Mouse (Mus musculus) MEL (cell line): ENCODE results near the gene Wipf1. TPM values are rescaled to one million over a fixed set of nuclear protein-coding genes. Genes with fewer than 3 reads are reported as not detected.

ENCODE experiments used
- DNase-seq: peaks from one replicate; pipeline ENCODE4 v3.0.0; 2011; ENCODE audit warnings: low read depth, low spot score
- H3K27ac ChIP-seq: 2 replicates; pipeline ENCODE4 v1.5.1; 2012; ENCODE audit warnings: low read depth, mild to moderate bottlenecking, control low read depth, low read length, moderate library complexity; ENCODE audit not compliant: control insufficient read depth
- H3K27me3 ChIP-seq, 2 experiments: fragments of 150-350 bp in 1 of 2; sonication (generic) in 1 of 2; 2 replicates each; pipeline ENCODE4 v1.6.1; 2012; ENCODE audit warnings: low read length in 2 of 2, mild to moderate bottlenecking in 2 of 2, improper control_type of control experiment in 1 of 2, moderate library complexity in 1 of 2; ENCODE audit not compliant: insufficient read depth in 2 of 2, control insufficient read depth in 1 of 2
- H3K36me3 ChIP-seq, 2 experiments: 2 replicates each; pipeline ENCODE4 v1.6.1; 2012 to 2014; ENCODE audit warnings: low read length in 2 of 2, improper control_type of control experiment in 1 of 2, inconsistent platforms in 1 of 2, mild to moderate bottlenecking in 1 of 2; ENCODE audit not compliant: insufficient read depth in 2 of 2, control insufficient read depth in 1 of 2
- H3K4me1 ChIP-seq, 2 experiments: fragments of 150-350 bp in 1 of 2; sonication (generic) in 1 of 2; 2 replicates each; pipeline ENCODE4 v1.6.1; 2012; ENCODE audit warnings: low read length in 2 of 2, improper control_type of control experiment in 1 of 2, mild to moderate bottlenecking in 1 of 2; ENCODE audit not compliant: insufficient read depth in 2 of 2, control insufficient read depth in 1 of 2
- H3K4me3 ChIP-seq, 2 experiments: fragments of 150-350 bp in 1 of 2; sonication (generic) in 1 of 2; 2 replicates each; pipeline ENCODE4 v1.5.1; 2012; ENCODE audit warnings: low read depth in 2 of 2, low read length in 2 of 2, mild to moderate bottlenecking in 2 of 2, moderate library complexity in 2 of 2, control low read depth in 1 of 2, improper control_type of control experiment in 1 of 2; ENCODE audit not compliant: control insufficient read depth in 1 of 2, insufficient read depth in 1 of 2
- H3K79me2 ChIP-seq: 2 replicates; pipeline ENCODE4 v1.6.1; 2012; ENCODE audit warnings: mild to moderate bottlenecking, low read length, moderate library complexity; ENCODE audit not compliant: control insufficient read depth, poor library complexity, insufficient read depth
- H3K9ac ChIP-seq: 2 replicates; pipeline ENCODE4 v1.6.1; 2012; ENCODE audit warnings: low read depth, mild to moderate bottlenecking, control low read depth, low read length, moderate library complexity; ENCODE audit not compliant: control insufficient read depth, poor library complexity, severe bottlenecking
- H3K9me3 ChIP-seq: fragments of 150-350 bp; sonication (generic); replicated peaks from 2 replicates; pipeline ENCODE4 v1.6.1; 2012; ENCODE audit warnings: mild to moderate bottlenecking, low read length, improper control_type of control experiment, moderate library complexity; ENCODE audit not compliant: insufficient read depth
- BHLHE40 ChIP-seq: IDR thresholded peaks from 2 replicates; pipeline ENCODE4 v1.6.1; 2012; ENCODE audit warnings: low read depth, mild to moderate bottlenecking, inconsistent platforms, low read length, improper control_type of control experiment, borderline replicate concordance
- CTCF ChIP-seq, 3 experiments: IDR thresholded peaks in 2 of 3; conservative IDR thresholded peaks in 1 of 3; 2 replicates each; pipeline ENCODE4 v1.5.1; 2011 to 2012; ENCODE audit warnings: low read length in 3 of 3, low read depth in 2 of 3, mild to moderate bottlenecking in 2 of 3, improper control_type of control experiment in 1 of 3, inconsistent platforms in 1 of 3, mixed read lengths in 1 of 3, moderate library complexity in 1 of 3; ENCODE audit not compliant: control insufficient read depth in 1 of 3, insufficient read depth in 1 of 3, poor library complexity in 1 of 3, severe bottlenecking in 1 of 3
- GATA1 ChIP-seq: IDR thresholded peaks from 2 replicates; pipeline ENCODE4 v1.6.1; 2011; ENCODE audit warnings: low read depth, low read length, improper control_type of control experiment
- MEF2A ChIP-seq: IDR thresholded peaks from 2 replicates; pipeline ENCODE4 v1.6.1; 2014; ENCODE audit warnings: low read depth, mild to moderate bottlenecking, inconsistent platforms, low read length, improper control_type of control experiment; ENCODE audit not compliant: poor library complexity, insufficient replicate concordance, severe bottlenecking; ENCODE audit errors: extremely low read depth
- MYC ChIP-seq: IDR thresholded peaks from 2 replicates; pipeline ENCODE4 v1.6.1; 2011; ENCODE audit warnings: low read depth, mild to moderate bottlenecking, low read length, improper control_type of control experiment, moderate library complexity
- NELFE ChIP-seq: IDR thresholded peaks from 2 replicates; pipeline ENCODE4 v1.6.1; 2011; ENCODE audit warnings: low read depth, low read length, improper control_type of control experiment
- NRF1 ChIP-seq: IDR thresholded peaks from 2 replicates; pipeline ENCODE4 v1.6.1; 2014; ENCODE audit warnings: low read depth, mild to moderate bottlenecking, inconsistent platforms, low read length, improper control_type of control experiment, moderate library complexity; ENCODE audit not compliant: poor library complexity, insufficient read depth, severe bottlenecking
- POLR2AphosphoS2 ChIP-seq: IDR thresholded peaks from 2 replicates; pipeline ENCODE4 v1.6.1; 2011; ENCODE audit warnings: low read length, improper control_type of control experiment
- RAD21 ChIP-seq: IDR thresholded peaks from 2 replicates; pipeline ENCODE4 v1.6.1; 2011; ENCODE audit warnings: mild to moderate bottlenecking, low read depth, low read length, improper control_type of control experiment
- RCOR1 ChIP-seq: IDR thresholded peaks from 2 replicates; pipeline ENCODE4 v1.6.1; 2012; ENCODE audit warnings: low read depth, mild to moderate bottlenecking, inconsistent platforms, low read length, improper control_type of control experiment
- SIN3A ChIP-seq: IDR thresholded peaks from 2 replicates; pipeline ENCODE4 v1.6.1; 2012; ENCODE audit warnings: low read length, improper control_type of control experiment, inconsistent platforms
- SMC3 ChIP-seq: IDR thresholded peaks from 2 replicates; pipeline ENCODE4 v1.6.1; 2011; ENCODE audit warnings: low read depth, low read length, improper control_type of control experiment
- TCF12 ChIP-seq: IDR thresholded peaks from 2 replicates; pipeline ENCODE4 v1.6.1; 2014; ENCODE audit warnings: low read depth, mild to moderate bottlenecking, inconsistent platforms, low read length, improper control_type of control experiment, moderate library complexity
- UBTF ChIP-seq: IDR thresholded peaks from 2 replicates; pipeline ENCODE4 v1.6.1; 2012; ENCODE audit warnings: low read depth, mild to moderate bottlenecking, inconsistent platforms, low read length, improper control_type of control experiment, moderate library complexity, borderline replicate concordance; ENCODE audit not compliant: insufficient read depth
- ZC3H11A ChIP-seq: IDR thresholded peaks from 2 replicates; pipeline ENCODE4 v1.6.1; 2012; ENCODE audit warnings: low read depth, mild to moderate bottlenecking, inconsistent platforms, low read length, improper control_type of control experiment
- polyA plus RNA-seq, 2 experiments: library from polyadenylated mRNA; stranded (reverse) in 1 of 2; unstranded in 1 of 2; fragments of >175 nt in 1 of 2; fragments of >200 nt in 1 of 2; gene quantifications; 2 replicates each; pipeline versions ENCODE4 v1.2.1 to v1.2.4; 2012; ENCODE audit warnings: low replicate concordance in 2 of 2, low read depth in 1 of 2; ENCODE audit not compliant: insufficient read length in 2 of 2, insufficient read depth in 1 of 2, missing spikeins in 1 of 2
- total RNA-seq: library from RNA; depleted of rRNA; stranded (reverse); fragments of 300-350 nt; gene quantifications from 2 replicates; pipeline ENCODE4 v1.2.3, GENCODE M21; 2012

Gene Wipf1
- total and polyA plus RNA-seq, 3 experiments, result 5.2 to 83.9 (median 27.1) TPM

GRCm38 (mm10) chr2:73573556-73573955, 44.0 kb upstream of the Wipf1 start:
- H3K79me2 ChIP-seq, result no peaks in the 10 kb centered on the region
- DNase-seq, result no peak
- H3K4me1 ChIP-seq, result no peaks in the 10 kb centered on the region
- no peak overlapping the region for H3K27ac ChIP-seq
- H3K27me3 ChIP-seq, result peaks cover 5 to 10% of the 10 kb centered on the region in 2 experiments
- no peaks in the 10 kb centered on the region for H3K9me3 ChIP-seq
- TF ChIP-seq TCF12 (no peak), NELFE (no peak), MEF2A (no peak), RCOR1 (no peak), SIN3A (no peak), MYC (no peak), CTCF (IDR thresholded peaks at IDR 0.05 in 2 of 3, conservative IDR thresholded peaks at IDR 0.05 in 1 of 3; ENCODE audit: control insufficient read depth in 1 of 3, insufficient read depth in 1 of 3, low read depth in 2 of 3, low read length in 3 of 3, poor library complexity in 1 of 3, severe bottlenecking in 1 of 3) (no peak), UBTF (no peak), RAD21 (no peak), POLR2AphosphoS2 (no peak)
- no peaks in the 10 kb centered on the region for H3K36me3 ChIP-seq
- no peak overlapping the region for H3K9ac ChIP-seq
- no peak overlapping the region for H3K4me3 ChIP-seq

- H3K79me2 ChIP-seq, result no peaks in the 10 kb centered on the region
- H3K27me3 ChIP-seq, result peaks cover 5 to 10% of the 10 kb centered on the region in 2 experiments
- H3K4me1 ChIP-seq, result no peaks in the 10 kb centered on the region
- peak; percentile 73 for DNase-seq
- TF ChIP-seq MYC, result 0 out of 2 replicates have a peak, but pooled peaks have one; percentile 28
- TF ChIP-seq BHLHE40, result peak; percentile 35; the same call in 1 of the 2 replicates
- no peak for TF ChIP-seq RCOR1
- peak; percentile 94 for TF ChIP-seq SMC3
- peak; percentile 60 for TF ChIP-seq NRF1
- TF ChIP-seq RAD21, result peak; percentile 84
- TF ChIP-seq CTCF (IDR thresholded peaks at IDR 0.05 in 2 of 3, conservative IDR thresholded peaks at IDR 0.05 in 1 of 3; ENCODE audit: control insufficient read depth in 1 of 3, insufficient read depth in 1 of 3, low read depth in 2 of 3, low read length in 3 of 3, poor library complexity in 1 of 3, severe bottlenecking in 1 of 3), result peak; percentile 93 to 95 (median 95)
- TF ChIP-seq GATA1, result no peak
- peak; percentile 79 for TF ChIP-seq ZC3H11A
- no peak overlapping the region for H3K9ac ChIP-seq
- no peaks in the 10 kb centered on the region for H3K9me3 ChIP-seq
- H3K36me3 ChIP-seq, result no peaks in the 10 kb centered on the region
- H3K27ac ChIP-seq, result no peak overlapping the region
- no peak overlapping the region for H3K4me3 ChIP-seq
These were observed 43.2 kb upstream of the Wipf1 start for GRCm38 (mm10) chr2:73572539-73573372.
